Mouse (Mus musculus) lung, adult 10 weeks (tissue): ENCODE results near the gene Ampd2. TPM values are rescaled to one million over a fixed set of nuclear protein-coding genes. Genes with fewer than 3 reads are reported as not detected.

Experiments
- polyA plus RNA-seq: library from polyadenylated mRNA; stranded (reverse); fragments of 350-450 nt; fragmentation: Illumina TruSeq; extraction: RNeasy Lipid Tissue Mini Kit (QIAGEN cat#74804); gene quantifications from one replicate; pipeline ENCODE4 v1.2.3, GENCODE M21; 2014; ENCODE audit warnings: low read depth, low replicate concordance; ENCODE audit not compliant: insufficient read depth

Ampd2 gene
- polyA plus RNA-seq = 11.1 TPM

GRCm38 (mm10) chr3:108086470-108086979 is at the start of gene Ampd2:
Gene Ampd2, minus strand, starts transcription at chr3:108086651.

GRCm38 (mm10) chr3:108092536-108093115 is 6.2 kb upstream of the Ampd2 start, which contains the start of gene Gnat2:
Gene Gnat2, plus strand, starts transcription at chr3:108092789.

GRCm38 (mm10) chr3:108044394-108045140 is 41.9 kb downstream of the Ampd2 start, which contains the start of gene Gstm4:
Gene Gstm4, minus strand, starts transcription at chr3:108044894.

Other genes with a start within 250 kb of the Ampd2 start
- not detected for gene Eps8l3, start 209.4 kb downstream of the Ampd2 start, polyA plus RNA-seq
- 28.6 TPM for gene Gstm5, start 190.8 kb downstream of the Ampd2 start, polyA plus RNA-seq
- gene Gstm7, start 154.8 kb downstream of the Ampd2 start, polyA plus RNA-seq = 7.9 TPM
- 5.0 TPM for gene Gstm6, start 142.9 kb downstream of the Ampd2 start, polyA plus RNA-seq
- gene Gstm3, start 117.4 kb downstream of the Ampd2 start, polyA plus RNA-seq = 0.30 TPM
- 236 TPM for gene Gstm2, start 100.2 kb downstream of the Ampd2 start, polyA plus RNA-seq
- gene Gstm1, start 68.7 kb downstream of the Ampd2 start, polyA plus RNA-seq = 591 TPM
- gene Gstm4, start 41.8 kb downstream of the Ampd2 start, polyA plus RNA-seq = 15.8 TPM
- not detected for gene Gnat2, start 6.1 kb upstream of the Ampd2 start, polyA plus RNA-seq
- 49.2 TPM for gene Gnai3, start 59.5 kb upstream of the Ampd2 start, polyA plus RNA-seq
- not detected for gene Gpr61, start 68.2 kb upstream of the Ampd2 start, polyA plus RNA-seq
- 5.9 TPM for gene Amigo1, start 99.7 kb upstream of the Ampd2 start, polyA plus RNA-seq
- 6.2 TPM for gene Cyb561d1, start 114.6 kb upstream of the Ampd2 start, polyA plus RNA-seq
- 2.5 TPM for gene Atxn7l2, start 124.3 kb upstream of the Ampd2 start, polyA plus RNA-seq
- 0.10 TPM for gene Sypl2, start 140.0 kb upstream of the Ampd2 start, polyA plus RNA-seq
- 107 TPM for gene Psma5, start 170.3 kb upstream of the Ampd2 start, polyA plus RNA-seq
- 52.6 TPM for gene Sort1, start 197.4 kb upstream of the Ampd2 start, polyA plus RNA-seq